Mouse (Mus musculus) heart, adult 9 months (tissue): ENCODE measurements around the gene Trip4.
A peak's percentile ranks its signal among the peaks of the same experiment; 100 is the strongest.

Experiments
- DNase-seq, 2 experiments: peaks; one replicate each; pipeline ENCODE4 v3.0.0; 2022; ENCODE audit warnings: low spot score in 2 of 2

Gene Trip4

GRCm38 (mm10) chr9:65834628-65835354 lies 73.8 kb downstream of the Trip4 start:
- DNase-seq = no peak

DNA sequence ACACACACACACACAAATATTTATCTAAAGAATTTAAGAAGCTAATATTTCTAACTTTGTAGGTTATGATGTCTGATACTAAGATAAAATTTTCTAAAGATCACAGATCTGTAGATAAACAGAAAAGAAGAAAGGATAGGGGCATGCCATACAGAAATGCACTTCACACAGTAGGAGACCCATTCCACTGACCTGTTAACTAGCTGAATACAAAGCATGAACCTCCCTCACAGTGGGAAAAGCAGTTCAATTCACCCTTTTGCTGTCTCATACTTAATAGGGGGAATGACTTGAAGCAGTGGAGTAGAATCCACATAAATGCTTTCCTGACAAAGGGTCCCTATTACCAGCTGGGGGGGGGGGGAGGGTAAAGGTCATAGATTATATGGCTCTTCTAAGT lies 75.0 kb downstream of the Trip4 start:
- DNase-seq = no peak

GRCm38 (mm10) chr9:65833230-65833629 lies 75.4 kb downstream of the Trip4 start:
- DNase-seq = no peak

DNA sequence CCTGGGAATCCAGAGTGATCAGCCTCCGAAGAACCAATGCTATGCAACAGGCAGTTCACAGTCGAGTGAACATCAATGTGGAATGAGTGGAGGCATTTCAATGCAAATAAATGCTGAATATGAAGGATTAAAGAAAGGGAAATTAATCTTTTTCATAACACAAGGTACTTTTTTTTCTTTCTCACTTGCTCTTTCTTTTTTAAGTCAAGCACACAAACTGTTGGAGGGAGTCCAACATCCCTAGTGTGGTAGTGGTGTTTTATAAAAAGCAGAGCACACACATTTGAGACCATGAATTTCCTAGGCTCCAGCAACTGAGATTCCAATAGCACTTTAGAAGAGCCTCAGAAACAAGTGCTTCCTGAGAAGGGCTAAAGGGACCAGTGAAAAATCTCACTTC lies 76.6 kb downstream of the Trip4 start:
- no peak for DNase-seq

DNA sequence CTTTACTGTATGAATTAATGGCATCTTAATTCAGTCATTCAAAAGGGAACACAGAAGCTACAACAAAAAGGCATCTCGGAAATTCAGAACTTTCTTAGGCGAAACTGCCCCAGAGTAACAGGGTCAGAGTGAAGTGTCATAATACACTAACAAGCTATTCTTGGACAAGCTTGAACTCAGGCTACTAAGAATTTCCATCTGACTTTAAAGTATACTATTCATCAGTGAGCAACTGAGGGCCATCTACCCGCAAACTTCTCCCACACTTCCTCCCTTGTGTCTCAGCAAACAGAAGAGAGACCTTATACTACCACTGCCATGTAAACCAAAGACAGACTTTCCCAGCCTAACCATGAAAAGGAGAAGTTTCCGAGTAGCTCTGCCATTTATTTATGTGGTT lies 77.4 kb downstream of the Trip4 start:
- no peak for DNase-seq

- DNase-seq = no peak
These were observed 78.3 kb downstream of the Trip4 start for GRCm38 (mm10) chr9:65830255-65830654.

- peak in 1 of 2 experiments; percentile 53 for DNase-seq
These were observed 79.2 kb downstream of the Trip4 start for GRCm38 (mm10) chr9:65829410-65829809.

GRCm38 (mm10) chr9:65828511-65828910 lies 80.1 kb downstream of the Trip4 start:
- DNase-seq = no peak

DNA sequence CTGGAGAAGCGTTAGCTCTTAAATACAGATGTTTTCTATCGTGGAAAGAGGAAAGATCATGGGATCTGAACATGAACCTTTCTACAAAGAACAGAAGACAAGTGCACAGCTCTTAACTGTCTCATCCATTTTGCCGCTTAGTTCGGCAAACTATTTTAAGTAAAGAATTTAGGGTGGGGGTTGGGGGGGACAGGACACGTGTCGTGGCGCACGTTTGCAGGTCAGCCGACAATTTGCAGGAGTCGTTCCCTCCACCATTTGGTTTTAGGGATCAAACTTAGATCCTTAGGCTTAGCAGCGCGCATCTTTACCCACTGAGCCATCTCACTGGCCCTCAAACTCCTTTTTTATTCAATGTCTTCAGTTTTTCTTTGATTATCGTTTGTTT lies 80.6 kb downstream of the Trip4 start:
- DNase-seq = no peak

DNA sequence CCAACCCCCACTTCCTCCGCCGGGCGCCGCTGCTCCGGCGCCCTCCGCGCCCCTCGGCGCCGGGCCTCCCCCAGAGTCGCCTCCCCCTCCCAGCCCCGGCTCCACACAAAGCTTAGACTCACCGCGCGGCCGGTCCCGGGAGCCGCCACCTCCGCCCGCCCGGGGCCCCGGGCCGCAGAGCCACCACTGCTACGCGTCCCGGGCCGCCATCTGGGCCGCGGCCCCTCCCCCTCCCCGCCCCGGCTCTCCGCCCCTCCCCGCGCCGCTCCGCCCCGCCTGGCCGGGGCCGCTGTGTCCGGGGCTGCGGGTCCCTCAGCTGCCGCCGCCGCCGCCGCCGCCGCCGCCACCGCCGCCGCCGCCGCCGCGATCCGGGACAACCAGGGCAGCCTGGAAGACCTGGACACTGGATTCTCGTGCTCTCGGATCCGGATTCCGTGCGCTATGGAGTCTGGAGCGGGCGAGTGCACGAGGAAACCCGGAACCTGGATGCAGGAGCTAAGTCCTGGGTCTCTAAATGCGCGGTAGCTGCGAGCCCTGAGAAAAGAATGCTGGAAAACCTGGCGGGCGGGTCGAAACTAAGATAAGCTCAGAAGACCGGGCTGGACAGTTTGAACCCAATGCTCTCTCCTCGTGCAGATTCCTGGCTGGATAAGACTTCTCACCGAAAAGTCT lies 81.1 kb downstream of the Trip4 start, which contains the start of gene Zfp609:
TSS of gene Zfp609 (minus strand) at position 221 of the 672 bp plus-strand sequence.
- DNase-seq = peak; percentile 88 to 92

- peak; percentile 57 to 61 for DNase-seq
These were observed 81.8 kb downstream of the Trip4 start for GRCm38 (mm10) chr9:65826588-65827343.

DNA sequence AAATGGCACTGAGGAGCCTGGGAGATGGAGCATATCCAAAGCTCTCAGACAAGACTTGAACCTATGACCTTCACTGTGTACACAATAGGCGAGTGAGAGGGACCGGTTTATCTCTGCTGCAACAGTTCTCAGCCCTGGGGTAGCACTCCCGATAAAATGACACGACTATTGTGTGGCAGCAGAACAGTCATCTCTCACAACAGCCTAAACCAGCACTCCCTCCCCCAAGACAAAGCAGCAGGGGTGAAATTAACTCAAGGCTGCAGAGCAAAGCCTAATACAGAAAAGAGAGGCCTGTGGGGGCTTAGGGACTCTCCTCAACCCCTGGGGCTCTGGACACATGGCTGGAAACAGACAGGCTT lies 82.4 kb downstream of the Trip4 start:
- peak in 1 of 2 experiments; percentile 4 for DNase-seq

DNA sequence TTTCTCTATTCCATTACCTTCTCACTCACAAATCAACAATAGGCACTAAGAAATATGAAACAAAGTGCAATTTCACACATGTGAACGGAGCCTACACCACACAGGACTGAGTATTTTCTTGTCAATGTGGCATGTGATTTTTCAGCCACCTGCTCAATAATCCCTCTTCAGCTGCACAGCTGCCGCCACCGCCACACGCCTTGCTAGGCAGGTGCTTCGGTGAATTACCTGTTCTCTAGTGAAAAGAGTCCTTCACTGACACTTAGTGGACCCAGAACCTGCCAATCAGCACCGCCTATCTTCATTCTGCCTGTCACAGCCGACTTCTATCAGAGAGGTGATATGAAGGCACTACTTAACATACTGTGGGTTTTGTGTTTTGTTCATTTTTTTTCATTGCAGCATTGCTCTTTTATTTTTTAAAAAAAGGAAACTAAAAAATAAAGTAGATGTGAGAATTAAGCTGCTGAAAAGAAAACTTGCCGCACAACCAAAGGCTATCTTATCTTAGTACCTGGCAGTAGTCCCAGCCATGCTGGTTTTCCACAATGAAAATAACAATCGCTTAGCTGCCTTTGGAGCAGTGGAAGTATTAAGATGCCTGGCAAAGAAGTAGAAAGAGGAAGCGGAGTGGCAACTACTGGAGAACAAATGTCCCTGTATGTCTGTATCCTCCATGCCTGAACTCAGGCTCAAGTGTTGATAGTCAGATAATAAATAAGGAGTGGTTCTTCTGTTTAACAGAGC lies 84.7 kb downstream of the Trip4 start:
- DNase-seq = peak in 1 of 2 experiments; percentile 63

GRCm38 (mm10) chr9:65822011-65822410 lies 86.6 kb downstream of the Trip4 start:
- DNase-seq = no peak

- DNase-seq = no peak
These were observed 88.3 kb downstream of the Trip4 start for GRCm38 (mm10) chr9:65820301-65820700.

- no peak for DNase-seq
These were observed 90.2 kb downstream of the Trip4 start for GRCm38 (mm10) chr9:65818402-65818801.

- peak in 1 of 2 experiments; percentile 12 for DNase-seq
These were observed 95.8 kb downstream of the Trip4 start for GRCm38 (mm10) chr9:65812841-65813240.

GRCm38 (mm10) chr9:65811784-65812183 lies 96.8 kb downstream of the Trip4 start:
- no peak for DNase-seq

DNA sequence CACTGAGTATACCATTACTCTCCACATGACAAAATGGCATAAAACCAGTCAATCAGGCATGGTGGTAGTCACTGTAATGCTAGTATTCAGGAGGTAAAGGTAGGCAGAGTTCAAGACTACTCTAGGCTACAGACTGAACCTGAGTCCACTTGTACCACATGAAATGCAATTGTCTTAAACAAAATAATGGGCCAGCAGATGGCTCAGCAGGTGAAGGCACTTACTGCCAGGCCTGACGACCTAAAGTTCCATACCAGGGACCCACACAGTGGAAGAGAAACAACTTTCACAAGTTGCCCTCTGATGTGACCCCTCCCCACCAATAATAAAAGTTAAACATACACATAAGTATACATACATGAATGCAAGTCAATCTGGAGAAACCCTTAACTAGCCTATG lies 100.8 kb downstream of the Trip4 start:
- no peak for DNase-seq

- peak in 1 of 2 experiments; percentile 28 for DNase-seq
These were observed 101.3 kb downstream of the Trip4 start for GRCm38 (mm10) chr9:65807251-65807650.

GRCm38 (mm10) chr9:65799770-65800169 lies 108.8 kb downstream of the Trip4 start:
- DNase-seq = no peak

- DNase-seq = no peak
These were observed 112.9 kb downstream of the Trip4 start for GRCm38 (mm10) chr9:65795651-65796050.
